8 mouse cellular contexts compared by ENCODE assay signal in the genomic region with DNA sequence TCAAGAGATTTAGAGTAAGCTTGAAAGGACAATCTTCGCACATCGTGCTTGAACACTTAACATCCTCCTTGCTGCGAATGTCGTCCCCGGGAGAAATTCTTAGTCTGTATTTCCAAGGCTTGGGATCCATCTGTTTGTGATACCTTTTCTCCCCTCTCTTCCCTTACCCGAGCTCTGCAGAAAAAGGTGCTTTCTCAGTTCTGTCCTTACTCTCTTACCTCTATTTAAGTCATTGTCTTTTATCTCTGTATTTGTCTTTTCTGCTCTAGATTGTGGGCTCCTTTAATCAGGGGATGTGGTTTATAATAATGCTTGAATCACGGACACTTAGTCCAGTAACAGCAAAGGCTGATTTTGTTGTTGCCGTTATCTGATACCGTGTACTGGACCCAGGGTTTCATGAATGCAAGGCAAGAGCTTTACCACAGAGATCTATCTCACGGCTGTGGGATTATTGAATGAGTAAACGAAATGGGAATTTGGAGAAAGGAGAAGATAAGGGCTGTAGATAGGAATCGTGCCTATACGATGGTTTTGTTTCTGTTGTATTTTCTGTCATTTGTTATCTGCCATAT. TPM values are rescaled to one million over a fixed set of nuclear protein-coding genes. Genes with fewer than 3 reads are reported as not detected.
A peak's percentile ranks its signal among the peaks of the same experiment; 100 is the strongest.
DNase-seq lines count a peak whose midpoint lies in the region; ATAC-seq and TF ChIP-seq lines count a peak whose summit lies in the region.

No protein-coding gene starts in this region.

- intact Hi-C loops in left cerebral cortex, postnatal 10 days (cut with DNase I), result loop anchor here (5.0 to 10.0 kb wide), 2 partner anchors 92 to 294 kb away; partner anchors contain the start of genes Cenpj and Parp4

- WGBS in cerebellum, adult 2 months, result 4% methylated on average over 13 of the region's 13 CpGs
- 10% methylated on average over 13 of the region's 13 CpGs for WGBS in thymus, adult 2 months
- WGBS in limb, embryonic 12.5 days, result 10% methylated on average over 13 of the region's 13 CpGs
- 2% methylated on average over 13 of the region's 13 CpGs for WGBS in stomach, embryonic 15.5 days

- peak overlapping the region; percentile 80 for H3K4me3 ChIP-seq in cerebellum, adult 2 months (replicated peaks; ENCODE audit: insufficient read depth, low read depth, low read length)
- peak overlapping the region; percentile 82; the same call in 1 of the 2 replicates for H3K4me3 ChIP-seq in thymus, adult 2 months (ENCODE audit: control insufficient read depth, insufficient read depth, low read length)
- H3K4me3 ChIP-seq in limb, embryonic 12.5 days (replicated peaks), result peak overlapping the region; percentile 90
- H3K4me3 ChIP-seq in stomach, embryonic 15.5 days (replicated peaks), result peak overlapping the region; percentile 92

- no peak overlapping the region for H3K27ac ChIP-seq in cerebellum, adult 2 months (ENCODE audit: insufficient read depth, low read length)
- H3K27ac ChIP-seq in thymus, adult 2 months (ENCODE audit: control insufficient read depth, insufficient read depth, low read length), result no peak overlapping the region
- no peak overlapping the region; the same call in 1 of the 2 replicates for H3K27ac ChIP-seq in limb, embryonic 12.5 days
- H3K27ac ChIP-seq in stomach, embryonic 15.5 days, result peak overlapping the region; percentile 88; the same call in 1 of the 2 replicates

- peak overlapping the region; percentile 90 for H3K9ac ChIP-seq in limb, embryonic 12.5 days (replicated peaks)
- H3K9ac ChIP-seq in stomach, embryonic 15.5 days, result peak overlapping the region; percentile 67; the same call in 1 of the 2 replicates

- peaks cover 11% of the 10 kb centered on the region for H3K36me3 ChIP-seq in thymus, adult 2 months (ENCODE audit: control insufficient read depth, insufficient read depth, low read length)
- peaks cover 24% of the 10 kb centered on the region for H3K36me3 ChIP-seq in limb, embryonic 12.5 days
- H3K36me3 ChIP-seq in stomach, embryonic 15.5 days, result peaks cover 7% of the 10 kb centered on the region

- H3K9me3 ChIP-seq in limb, embryonic 12.5 days, result no peaks in the 10 kb centered on the region
- H3K9me3 ChIP-seq in stomach, embryonic 15.5 days, result no peaks in the 10 kb centered on the region

- DNase-seq in cerebellum, adult 2 months, result no peak
- DNase-seq in cerebellum, adult 9-11 months, result no peak
- no peak for DNase-seq in thymus, adult 2 months
- DNase-seq in thymus, postnatal 36 days, result no peak
- no peak for DNase-seq in frontal cortex, postnatal 14 days (ENCODE audit: low spot score in 2 of 2)
- DNase-seq in left cerebral cortex, postnatal 10 days (ENCODE audit: extremely low spot score in 1 of 2, low spot score in 2 of 2), result no peak

- H3K4me2 ChIP-seq in limb, embryonic 12.5 days, result peak overlapping the region; percentile 79
- H3K4me2 ChIP-seq in stomach, embryonic 15.5 days, result peak overlapping the region; percentile 65

- no peaks in the 10 kb centered on the region for H3K27me3 ChIP-seq in cerebellum, adult 2 months (ENCODE audit: control insufficient read depth, insufficient read depth, low read length)
- H3K27me3 ChIP-seq in thymus, adult 2 months (ENCODE audit: control insufficient read depth, insufficient read depth, low read length), result no peaks in the 10 kb centered on the region
- H3K27me3 ChIP-seq in limb, embryonic 12.5 days, result no peaks in the 10 kb centered on the region
- no peaks in the 10 kb centered on the region for H3K27me3 ChIP-seq in stomach, embryonic 15.5 days (replicated peaks)

- no peak for TF ChIP-seq CTCF in cerebellum, adult 2 months (IDR thresholded peaks at IDR 0.05; ENCODE audit: borderline replicate concordance, insufficient read depth, low read depth, low read length)
- TF ChIP-seq CTCF in thymus, adult 2 months (IDR thresholded peaks at IDR 0.05; ENCODE audit: borderline replicate concordance, control insufficient read depth, extremely low read depth, insufficient read depth, low read length, poor library complexity), result no peak

- no peak for ATAC-seq in limb, embryonic 12.5 days (ENCODE audit: insufficient number of reproducible peaks, insufficient read depth, low FRiP score, low TSS enrichment, low read depth)
- ATAC-seq in stomach, embryonic 15.5 days (ENCODE audit: insufficient read depth, low FRiP score, low read depth), result no peak

- TF ChIP-seq POLR2A in cerebellum, adult 2 months (IDR thresholded peaks at IDR 0.05; ENCODE audit: borderline replicate concordance, insufficient read depth, low read length), result no peak
- no peak for TF ChIP-seq POLR2A in thymus, adult 2 months (IDR thresholded peaks at IDR 0.05; ENCODE audit: control insufficient read depth, extremely low read depth, insufficient read depth, low read length, poor library complexity)

- 0 out of 2 replicates have a peak, but pooled peaks cover 2% of the 10 kb centered on the region for H3K4me1 ChIP-seq in cerebellum, adult 2 months (ENCODE audit: control insufficient read depth, insufficient read depth, low read length)
- H3K4me1 ChIP-seq in thymus, adult 2 months (replicated peaks; ENCODE audit: control insufficient read depth, insufficient read depth, low read length), result 0 out of 2 replicates have a peak, but pooled peaks cover 4% of the 10 kb centered on the region
- H3K4me1 ChIP-seq in limb, embryonic 12.5 days (replicated peaks), result peaks cover 25% of the 10 kb centered on the region
- H3K4me1 ChIP-seq in stomach, embryonic 15.5 days, result peaks cover 9% of the 10 kb centered on the region; the same call in 1 of the 2 replicates

RNA-seq across cellular contexts. Expression of gene Mphosph8, which starts 1.1 kb away (rescaled TPM):
- 37.7 and 38.5 TPM in 2 replicates for polyA plus RNA-seq in cerebellum, adult 2 months (2012; rRNA removed)
- polyA plus RNA-seq in thymus, adult 2 months (2012; rRNA removed), result 5.3 and 6.9 TPM in 2 replicates
- 41.5 and 46.6 TPM in 2 replicates for polyA plus RNA-seq in limb, embryonic 12.5 days (2016; fragmentation: Nextera tagmentation; extraction: Ambion mirVana)
- polyA plus RNA-seq in stomach, embryonic 15.5 days (2015; fragmentation: Nextera tagmentation; extraction: Ambion mirVana), result 29.7 and 30.3 TPM in 2 replicates
- total RNA-seq in left cerebral cortex, postnatal 10 days (2021), result 10 to 100 TPM; 48.1 to 56.7 TPM
